ENCODE assay signal across 10 mouse cellular contexts in genomic region chr10:42562272-42562671, GRCm38 (mm10). TPM values are rescaled to one million over a fixed set of nuclear protein-coding genes. Genes with fewer than 3 reads are reported as not detected.
DNase-seq lines count a peak whose midpoint lies in the region; ATAC-seq and TF ChIP-seq lines count a peak whose summit lies in the region.
"Had no signal": no experiment of that assay in that cellular context is flagged by ENCODE, and none has a peak within 500 bp of the region (broad histone marks: within the 10 kb centered on the region; RNA-seq: fewer than 3 reads in every experiment).

No protein-coding gene starts in this region.

- no peak overlapping the region for H3K4me3 ChIP-seq in heart, embryonic 11.5 days (ENCODE audit: low read depth, low read length)
- peak overlapping the region in 1 of 2 experiments; percentile 28; a peak in 1 of 4 replicates for H3K4me3 ChIP-seq in ES-E14 (ENCODE audit: insufficient read depth in 1 of 2, low read depth in 1 of 2, low read length in 2 of 2, poor library complexity in 1 of 2, severe bottlenecking in 1 of 2)
- H3K4me3 ChIP-seq in forebrain, embryonic 15.5 days: no peak overlapping the region

- no peaks in the 10 kb centered on the region for H3K4me1 ChIP-seq in heart, embryonic 11.5 days (ENCODE audit: control insufficient read depth, insufficient read depth, low read length)
- no peaks in the 10 kb centered on the region for H3K4me1 ChIP-seq in ES-E14 (ENCODE audit: control insufficient read depth in 2 of 2, insufficient read depth in 2 of 2, low read length in 2 of 2, poor library complexity in 1 of 2)
- H3K4me1 ChIP-seq in forebrain, embryonic 15.5 days: 0 out of 2 replicates have a peak, but pooled peaks cover under 1% of the 10 kb centered on the region

- H3K36me3 ChIP-seq in heart, embryonic 11.5 days (ENCODE audit: control insufficient read depth, insufficient read depth, low read length): no peaks in the 10 kb centered on the region
- H3K36me3 ChIP-seq in ES-E14 (ENCODE audit: control insufficient read depth, insufficient read depth, low read length, poor library complexity, severe bottlenecking): no peaks in the 10 kb centered on the region
- H3K36me3 ChIP-seq in forebrain, embryonic 15.5 days: no peaks in the 10 kb centered on the region

- no peak overlapping the region for H3K9ac ChIP-seq in heart, embryonic 11.5 days (ENCODE audit: low read depth, low read length)
- no peak overlapping the region for H3K9ac ChIP-seq in ES-E14 (ENCODE audit: insufficient read depth, low read depth, low read length, poor library complexity, severe bottlenecking)
- H3K9ac ChIP-seq in forebrain, embryonic 15.5 days (replicated peaks): no peak overlapping the region

- DNase-seq in heart, adult 9 months (ENCODE audit: low spot score in 2 of 2): no peak
- peak; percentile 82 for DNase-seq in ES-E14 (ENCODE audit: low read depth, low spot score)
- DNase-seq in lung, postnatal 14 days: peak; percentile 16
- DNase-seq in cerebellum, adult 11-12 months: no peak
- no peak for DNase-seq in left cerebral cortex, postnatal 25 days (ENCODE audit: low spot score in 2 of 2)
- DNase-seq: cerebellum, adult 8-10 months had no signal

- peak overlapping the region; percentile 9; the same call in 1 of the 2 replicates for H3K4me2 ChIP-seq in heart, embryonic 11.5 days
- no peak overlapping the region for H3K4me2 ChIP-seq in forebrain, embryonic 15.5 days (replicated peaks)

- in situ Hi-C loops in ES-E14 (cut with MboI; ENCODE audit: low sequenced_read_pairs in 2 of 2, unreplicated experiment in 2 of 2): no loop called here

- 2% methylated on average over 12 of the region's 12 CpGs for WGBS in heart, embryonic 11.5 days (ENCODE audit: insufficient replicate concordance)
- WGBS in forebrain, embryonic 15.5 days: 22% methylated on average over 12 of the region's 12 CpGs

- peaks cover 27% of the 10 kb centered on the region for H3K27me3 ChIP-seq in heart, embryonic 11.5 days (ENCODE audit: control insufficient read depth, insufficient read depth, low read length)
- no peaks in the 10 kb centered on the region for H3K27me3 ChIP-seq in forebrain, embryonic 15.5 days

- ATAC-seq in heart, embryonic 11.5 days (replicated peaks; ENCODE audit: insufficient number of reproducible peaks, low FRiP score, low TSS enrichment): 0 out of 2 replicates have a peak, but pooled peaks have one; percentile 42
- peak; percentile 75 for ATAC-seq in granulocyte monocyte progenitor cell, adult 5-6 weeks (replicated peaks; ENCODE audit: poor library complexity, severe bottlenecking)
- no peak for ATAC-seq in forebrain, embryonic 15.5 days (replicated peaks)

- H3K27ac ChIP-seq in heart, embryonic 11.5 days (ENCODE audit: low read depth, low read length): no peak overlapping the region
- H3K27ac ChIP-seq in ES-E14 (ENCODE audit: insufficient read depth, low read depth, low read length, poor library complexity, severe bottlenecking): no peak overlapping the region
- no peak overlapping the region for H3K27ac ChIP-seq in forebrain, embryonic 15.5 days (replicated peaks)

- H3K9me3 ChIP-seq in heart, embryonic 11.5 days (replicated peaks; ENCODE audit: control insufficient read depth, low read length): no peaks in the 10 kb centered on the region
- no peaks in the 10 kb centered on the region for H3K9me3 ChIP-seq in ES-E14 (ENCODE audit: control insufficient read depth, insufficient read depth, low read depth, low read length)
- no peaks in the 10 kb centered on the region for H3K9me3 ChIP-seq in forebrain, embryonic 15.5 days

- intact Hi-C loops in left cerebral cortex, postnatal 25 days (cut with DNase I): no loop called here

TF ChIP-seq in ES-E14, 5 proteins besides CTCF, POLR2A, EP300 and RAD21:
- TF ChIP-seq MAFK (IDR thresholded peaks at IDR 0.05; ENCODE audit: insufficient read depth, low read depth, low read length): no peak
- TF ChIP-seq ZNF384 (IDR thresholded peaks at IDR 0.05; ENCODE audit: low read depth, low read length): no peak
- no peak for TF ChIP-seq HCFC1 (IDR thresholded peaks at IDR 0.05; ENCODE audit: borderline replicate concordance, insufficient read depth, low read length)
- peak; percentile 34; the same call in 1 of the 2 replicates for TF ChIP-seq CHD2 (IDR thresholded peaks at IDR 0.05; ENCODE audit: low read depth, low read length)
- no peak for TF ChIP-seq ZC3H11A (IDR thresholded peaks at IDR 0.05; ENCODE audit: borderline replicate concordance, low read depth, low read length)

RNA-seq across cellular contexts. Expression of gene Nr2e1, which starts 21.2 kb away (rescaled TPM):
- 0.06 TPM in 1 of 2 replicates, not detected in the other for polyA plus RNA-seq in heart, embryonic 11.5 days (2014; fragmentation: Nextera tagmentation; extraction: Ambion mirVana)
- not detected in 2 replicates for total RNA-seq in ES-E14 (2012; rRNA removed)
- not detected in 2 replicates for total RNA-seq in granulocyte monocyte progenitor cell, adult 5-6 weeks (2014; fragmentation: Nextera tagmentation)
- total RNA-seq in granulocyte monocyte progenitor cell, adult 5-6 weeks (2017): not detected in 2 replicates
- total RNA-seq in left cerebral cortex, postnatal 25 days (2021): 10 to 100 TPM; 13.1 to 13.8 TPM
- 35.4 and 40.5 TPM in 2 replicates for polyA plus RNA-seq in forebrain, embryonic 15.5 days (2015; fragmentation: Nextera tagmentation; extraction: Ambion mirVana)
- total RNA-seq: heart, postnatal 14 days had no signal

RNA-seq across cellular contexts. Expression of gene Ostm1, which starts 21.4 kb away (rescaled TPM):
- polyA plus RNA-seq in heart, embryonic 11.5 days (2014; fragmentation: Nextera tagmentation; extraction: Ambion mirVana): 27.1 and 28.2 TPM in 2 replicates
- total RNA-seq in ES-E14 (2012; rRNA removed): 19.7 and 23.7 TPM in 2 replicates
- 28.9 and 33.4 TPM in 2 replicates for total RNA-seq in granulocyte monocyte progenitor cell, adult 5-6 weeks (2014; fragmentation: Nextera tagmentation)
- 47.2 and 48.5 TPM in 2 replicates for total RNA-seq in granulocyte monocyte progenitor cell, adult 5-6 weeks (2017)
- total RNA-seq in left cerebral cortex, postnatal 25 days (2021): 10 to 100 TPM; 49.3 to 50.1 TPM
- polyA plus RNA-seq in forebrain, embryonic 15.5 days (2015; fragmentation: Nextera tagmentation; extraction: Ambion mirVana): 50.8 and 51.5 TPM in 2 replicates

Comparison
In these comparisons a context has a peak if more than half of its experiments do, and no peak if none do; other contexts are left out.
1. DNase-seq: peak in ES-E14 (single experiment) and lung, postnatal 14 days (single experiment); none in heart, adult 9 months (0 of 2), cerebellum, adult 11-12 months (single experiment) and left cerebral cortex, postnatal 25 days (0 of 2).
2. RNA of gene Nr2e1, which starts 21.2 kb away (total RNA-seq): 13.1 to 13.8 TPM in left cerebral cortex, postnatal 25 days; not detected in ES-E14 and not detected in granulocyte monocyte progenitor cell, adult 5-6 weeks; every median in the first group is over 10 times any median in the second.